Mouse (Mus musculus) E14TG2a.4 (cell line): ENCODE data around the gene Bcl9.
A peak's percentile ranks its signal among the peaks of the same experiment; 100 is the strongest.

Experiments used
- CTCF ChIP-seq: conservative IDR thresholded peaks from 2 replicates; pipeline ENCODE4 v1.5.1; 2014; ENCODE audit warnings: low read length
- NANOG ChIP-seq: IDR thresholded peaks from 2 replicates; pipeline ENCODE4 v1.6.1; 2014; ENCODE audit warnings: borderline replicate concordance, low read length, mixed read lengths

- peak; percentile 22 for TF ChIP-seq CTCF
- TF ChIP-seq NANOG = no peak
These were observed 2.2 kb upstream of the Bcl9 start for GRCm38 (mm10) chr3:97299885-97300284.
